Mouse (Mus musculus): ENCODE measurements around the gene Pacrg. TPM values are rescaled to one million over a fixed set of nuclear protein-coding genes. Genes with fewer than 3 reads are reported as not detected.

Gene Pacrg
- polyA plus RNA-seq, 1 experiment from 2014 or later = 4.8 TPM

GRCm38 (mm10) chr17:10370660-10371130, 469.4 kb downstream of the Pacrg start:
- H3K4me2 ChIP-seq (replicated peaks) = no peak overlapping the region

GRCm38 (mm10) chr17:10369961-10370659, 470.0 kb downstream of the Pacrg start:
- H3K4me1 ChIP-seq = peaks cover 12% of the 10 kb centered on the region
- no peaks in the 10 kb centered on the region for H3K9me3 ChIP-seq
- 93% methylated on average over 13 of the region's 13 CpGs for WGBS
- no peak overlapping the region for H3K27ac ChIP-seq (replicated peaks)
- no peak overlapping the region for H3K9ac ChIP-seq (replicated peaks)
- ATAC-seq (ENCODE audit: low FRiP score, low read depth) = no peak
- no peak overlapping the region for H3K4me3 ChIP-seq
- no peaks in the 10 kb centered on the region; the same call in 1 of the 2 replicates for H3K27me3 ChIP-seq
- H3K36me3 ChIP-seq = no peaks in the 10 kb centered on the region
- no peak overlapping the region for H3K4me2 ChIP-seq (replicated peaks)

More at GRCm38 (mm10) chr17:10370660-10371130, 469.4 kb downstream of the Pacrg start:
- H3K4me1 ChIP-seq = peaks cover 12% of the 10 kb centered on the region
- no peak overlapping the region for H3K27ac ChIP-seq (replicated peaks)
- WGBS = 71% methylated on average over 8 of the region's 8 CpGs
- H3K4me3 ChIP-seq = no peak overlapping the region
- H3K9me3 ChIP-seq = no peaks in the 10 kb centered on the region
- ATAC-seq (ENCODE audit: low FRiP score, low read depth) = no peak
- H3K9ac ChIP-seq (replicated peaks) = no peak overlapping the region
- H3K36me3 ChIP-seq = no peaks in the 10 kb centered on the region
- no peaks in the 10 kb centered on the region; the same call in 1 of the 2 replicates for H3K27me3 ChIP-seq

GRCm38 (mm10) chr17:10367044-10367443, 473.1 kb downstream of the Pacrg start:
- WGBS = 91% methylated on average over 5 of the region's 5 CpGs
- ATAC-seq (ENCODE audit: low FRiP score, low read depth) = no peak
- Histone ChIP-seq H3K9me3 (no peaks in the 10 kb centered on the region), H3K4me3 (no peak overlapping the region), H3K4me2 (replicated peaks) (no peak overlapping the region), H3K27ac (replicated peaks) (no peak overlapping the region), H3K27me3 (no peaks in the 10 kb centered on the region; the same call in 1 of the 2 replicates), H3K4me1 (no peaks in the 10 kb centered on the region; the same call in 1 of the 2 replicates), H3K9ac (replicated peaks) (no peak overlapping the region), H3K36me3 (no peaks in the 10 kb centered on the region)

- Histone ChIP-seq H3K4me3 (no peak overlapping the region), H3K27ac (replicated peaks) (no peak overlapping the region), H3K4me2 (replicated peaks) (no peak overlapping the region), H3K27me3 (no peaks in the 10 kb centered on the region; the same call in 1 of the 2 replicates), H3K9me3 (no peaks in the 10 kb centered on the region), H3K9ac (replicated peaks) (no peak overlapping the region), H3K36me3 (no peaks in the 10 kb centered on the region), H3K4me1 (no peaks in the 10 kb centered on the region; the same call in 1 of the 2 replicates)
- WGBS = 82% methylated on average over 4 of the region's 4 CpGs
- ATAC-seq (ENCODE audit: low FRiP score, low read depth) = no peak
These were observed 473.5 kb downstream of the Pacrg start for GRCm38 (mm10) chr17:10366577-10366976.

GRCm38 (mm10) chr17:10365501-10366482, 474.3 kb downstream of the Pacrg start:
- 61% methylated on average over 13 of the region's 13 CpGs for WGBS
- peaks cover 1% of the 10 kb centered on the region for H3K4me1 ChIP-seq
- H3K9me3 ChIP-seq = no peaks in the 10 kb centered on the region
- no peak overlapping the region for H3K27ac ChIP-seq (replicated peaks)
- no peak overlapping the region for H3K4me3 ChIP-seq
- no peaks in the 10 kb centered on the region; the same call in 1 of the 2 replicates for H3K27me3 ChIP-seq
- no peak for ATAC-seq (ENCODE audit: low FRiP score, low read depth)
- no peak overlapping the region for H3K9ac ChIP-seq (replicated peaks)
- no peak overlapping the region for H3K4me2 ChIP-seq (replicated peaks)
- H3K36me3 ChIP-seq = no peaks in the 10 kb centered on the region

GRCm38 (mm10) chr17:10363151-10363550, 477.0 kb downstream of the Pacrg start:
- H3K9me3 ChIP-seq = no peaks in the 10 kb centered on the region
- no peak overlapping the region for H3K4me2 ChIP-seq (replicated peaks)
- H3K9ac ChIP-seq (replicated peaks) = no peak overlapping the region
- no peaks in the 10 kb centered on the region for H3K36me3 ChIP-seq
- peaks cover 8% of the 10 kb centered on the region for H3K4me1 ChIP-seq
- no peaks in the 10 kb centered on the region for H3K27me3 ChIP-seq
- WGBS = 87% methylated on average over 3 of the region's 3 CpGs
- no peak overlapping the region for H3K27ac ChIP-seq (replicated peaks)
- no peak for ATAC-seq (ENCODE audit: low FRiP score, low read depth)
- H3K4me3 ChIP-seq = no peak overlapping the region

GRCm38 (mm10) chr17:10361882-10362291, 478.2 kb downstream of the Pacrg start:
- no peaks in the 10 kb centered on the region for H3K36me3 ChIP-seq

GRCm38 (mm10) chr17:10360738-10361137, 479.4 kb downstream of the Pacrg start:
- Histone ChIP-seq H3K27ac (replicated peaks) (no peak overlapping the region), H3K27me3 (no peaks in the 10 kb centered on the region), H3K4me3 (no peak overlapping the region), H3K4me2 (replicated peaks) (no peak overlapping the region), H3K9me3 (no peaks in the 10 kb centered on the region), H3K36me3 (no peaks in the 10 kb centered on the region), H3K9ac (replicated peaks) (no peak overlapping the region), H3K4me1 (peaks cover 28% of the 10 kb centered on the region)
- 78% methylated on average over 4 of the region's 4 CpGs for WGBS
- no peak for ATAC-seq (ENCODE audit: low FRiP score, low read depth)

More at GRCm38 (mm10) chr17:10361882-10362291, 478.2 kb downstream of the Pacrg start:
- Histone ChIP-seq H3K27me3 (no peaks in the 10 kb centered on the region), H3K4me3 (no peak overlapping the region), H3K27ac (replicated peaks) (no peak overlapping the region), H3K9me3 (no peaks in the 10 kb centered on the region), H3K9ac (replicated peaks) (no peak overlapping the region), H3K4me2 (replicated peaks) (no peak overlapping the region), H3K4me1 (peaks cover 17% of the 10 kb centered on the region)
- no peak for ATAC-seq (ENCODE audit: low FRiP score, low read depth)
- 95% methylated on average over 7 of the region's 7 CpGs for WGBS

GRCm38 (mm10) chr17:10359466-10359865, 480.6 kb downstream of the Pacrg start:
- Histone ChIP-seq H3K4me3 (no peak overlapping the region), H3K9me3 (no peaks in the 10 kb centered on the region), H3K4me2 (replicated peaks) (no peak overlapping the region), H3K4me1 (peaks cover 29% of the 10 kb centered on the region; the same call in 1 of the 2 replicates), H3K36me3 (no peaks in the 10 kb centered on the region), H3K27me3 (no peaks in the 10 kb centered on the region), H3K27ac (replicated peaks) (no peak overlapping the region), H3K9ac (replicated peaks) (no peak overlapping the region)
- ATAC-seq (ENCODE audit: low FRiP score, low read depth) = no peak
- WGBS = 71% methylated on average over 14 of the region's 14 CpGs

- peak overlapping the region; percentile 43; the same call in 1 of the 2 replicates for H3K27ac ChIP-seq (replicated peaks)
- H3K4me1 ChIP-seq = peaks cover 29% of the 10 kb centered on the region; the same call in 1 of the 2 replicates
- H3K4me2 ChIP-seq (replicated peaks) = peak overlapping the region; percentile 20
- H3K36me3 ChIP-seq = no peaks in the 10 kb centered on the region
- H3K9me3 ChIP-seq = no peaks in the 10 kb centered on the region
- H3K27me3 ChIP-seq = no peaks in the 10 kb centered on the region
- H3K9ac ChIP-seq (replicated peaks) = no peak overlapping the region
- ATAC-seq (ENCODE audit: low FRiP score, low read depth) = peak; percentile 85
- WGBS = 44% methylated on average over 12 of the region's 12 CpGs
- no peak overlapping the region for H3K4me3 ChIP-seq
These were observed 482.8 kb downstream of the Pacrg start for GRCm38 (mm10) chr17:10357348-10357747.

- Histone ChIP-seq H3K4me3 (no peak overlapping the region), H3K27ac (replicated peaks) (no peak overlapping the region; the same call in 1 of the 2 replicates), H3K36me3 (no peaks in the 10 kb centered on the region), H3K4me2 (replicated peaks) (no peak overlapping the region), H3K4me1 (peaks cover 29% of the 10 kb centered on the region; the same call in 1 of the 2 replicates), H3K9me3 (no peaks in the 10 kb centered on the region), H3K9ac (replicated peaks) (no peak overlapping the region), H3K27me3 (no peaks in the 10 kb centered on the region)
- ATAC-seq (ENCODE audit: low FRiP score, low read depth) = no peak
- 54% methylated on average over 6 of the region's 6 CpGs for WGBS
These were observed 483.8 kb downstream of the Pacrg start for GRCm38 (mm10) chr17:10356294-10356693.

Measured in midbrain, embryonic 12.5 days (tissue).